7 mouse cellular contexts compared by ENCODE assay signal in genomic region chr3:95905940-95906492, GRCm38 (mm10). TPM values are rescaled to one million over a fixed set of nuclear protein-coding genes. Genes with fewer than 3 reads are reported as not detected.
DNase-seq lines count a peak whose midpoint lies in the region; ATAC-seq and TF ChIP-seq lines count a peak whose summit lies in the region.

No protein-coding gene starts in this region.

- peaks cover 42% of the 10 kb centered on the region for H3K4me1 ChIP-seq in lung, embryonic 15.5 days
- peaks cover 15% of the 10 kb centered on the region for H3K4me1 ChIP-seq in olfactory bulb, adult 2 months (ENCODE audit: control insufficient read depth, insufficient read depth, low read length)

- DNase-seq in urinary bladder, postnatal 14 days (ENCODE audit: low spot score) = peak; percentile 54
- DNase-seq in urinary bladder, adult 2 months (ENCODE audit: low spot score) = no peak
- DNase-seq in adrenal gland, postnatal 36 days = peak; percentile 57 to 73
- peak; percentile 66 for DNase-seq in forelimb bud, embryonic 11.5 days (ENCODE audit: low read depth, low spot score)
- peak; percentile 56 for DNase-seq in kidney, adult 18-20 months

- peak overlapping the region; percentile 66 for H3K4me2 ChIP-seq in lung, embryonic 15.5 days

- no peak for ATAC-seq in lung, embryonic 15.5 days (ENCODE audit: borderline replicate concordance, extremely low read depth, low FRiP score, low TSS enrichment)

- H3K9me3 ChIP-seq in lung, embryonic 15.5 days = no peaks in the 10 kb centered on the region

- no peak overlapping the region; the same call in 1 of the 2 replicates for H3K9ac ChIP-seq in lung, embryonic 15.5 days

- no peak for TF ChIP-seq POLR2A in olfactory bulb, adult 2 months (IDR thresholded peaks at IDR 0.05; ENCODE audit: insufficient read depth, low read depth, low read length)

- H3K27ac ChIP-seq in lung, embryonic 15.5 days = 0 out of 2 replicates have a peak overlapping the region, but pooled peaks have one; percentile 53
- no peak overlapping the region for H3K27ac ChIP-seq in olfactory bulb, adult 2 months (ENCODE audit: insufficient read depth, low read depth, low read length)

- under 1% methylated on average over 12 of the region's 12 CpGs for WGBS in lung, embryonic 15.5 days
- WGBS in olfactory bulb, adult 2 months = under 1% methylated on average over 12 of the region's 12 CpGs

- H3K27me3 ChIP-seq in lung, embryonic 15.5 days = peaks cover 20% of the 10 kb centered on the region

- peak overlapping the region; percentile 33 for H3K4me3 ChIP-seq in lung, embryonic 15.5 days
- no peak overlapping the region for H3K4me3 ChIP-seq in olfactory bulb, adult 2 months (ENCODE audit: insufficient read depth, low read depth, low read length)

- peak; percentile 33; the same call in 1 of the 2 replicates for TF ChIP-seq CTCF in olfactory bulb, adult 2 months (IDR thresholded peaks at IDR 0.05; ENCODE audit: insufficient read depth, low read depth, low read length)

- H3K36me3 ChIP-seq in lung, embryonic 15.5 days = no peaks in the 10 kb centered on the region

RNA-seq across cellular contexts. Expression of gene Car14, which starts 1.5 kb away (rescaled TPM):
- polyA plus RNA-seq in urinary bladder, adult 2 months (2012; rRNA removed) = 14.7 and 17.0 TPM in 2 replicates
- total RNA-seq in adrenal gland, postnatal 36 days (2021) = 1 to 10 TPM; 1.3 to 1.6 TPM
- polyA plus RNA-seq in lung, embryonic 15.5 days (2015; fragmentation: Nextera tagmentation; extraction: Ambion mirVana) = 11.6 and 11.9 TPM in 2 replicates
- not detected in 2 replicates for polyA plus RNA-seq in olfactory bulb, adult 2 months (2012; ENCODE audit: insufficient read depth, insufficient read length, low replicate concordance, missing spikeins)

RNA-seq across cellular contexts. Expression of gene Aph1a, which starts 12.2 kb away (rescaled TPM):
- 84.0 and 96.2 TPM in 2 replicates for polyA plus RNA-seq in urinary bladder, adult 2 months (2012; rRNA removed)
- 100 to 1,000 TPM; 108 to 138 TPM for total RNA-seq in adrenal gland, postnatal 36 days (2021)
- polyA plus RNA-seq in lung, embryonic 15.5 days (2015; fragmentation: Nextera tagmentation; extraction: Ambion mirVana) = 37.9 and 47.4 TPM in 2 replicates
- not detected in 2 replicates for polyA plus RNA-seq in olfactory bulb, adult 2 months (2012; ENCODE audit: insufficient read depth, insufficient read length, low replicate concordance, missing spikeins)

RNA-seq across cellular contexts. Expression of gene BC028528, which starts 14.2 kb away (rescaled TPM):
- 28.6 and 30.4 TPM in 2 replicates for polyA plus RNA-seq in urinary bladder, adult 2 months (2012; rRNA removed)
- total RNA-seq in adrenal gland, postnatal 36 days (2021) = 10 to 100 TPM in 1 of 2 experiments, 1 to 10 TPM in 1; 8.4 to 11.3 TPM
- polyA plus RNA-seq in lung, embryonic 15.5 days (2015; fragmentation: Nextera tagmentation; extraction: Ambion mirVana) = 69.8 and 76.9 TPM in 2 replicates
- not detected in 2 replicates for polyA plus RNA-seq in olfactory bulb, adult 2 months (2012; ENCODE audit: insufficient read depth, insufficient read length, low replicate concordance, missing spikeins)

RNA-seq across cellular contexts. Expression of gene Anp32e, which starts 23.0 kb away (rescaled TPM):
- 53.4 and 78.9 TPM in 2 replicates for polyA plus RNA-seq in urinary bladder, adult 2 months (2012; rRNA removed)
- total RNA-seq in adrenal gland, postnatal 36 days (2021) = 10 to 100 TPM; 91.6 to 99.3 TPM
- polyA plus RNA-seq in lung, embryonic 15.5 days (2015; fragmentation: Nextera tagmentation; extraction: Ambion mirVana) = 222 and 233 TPM in 2 replicates
- polyA plus RNA-seq in olfactory bulb, adult 2 months (2012; ENCODE audit: insufficient read depth, insufficient read length, low replicate concordance, missing spikeins) = 541 and 1,043 TPM in 2 replicates

RNA-seq across cellular contexts. Expression of gene Ciart, which starts 24.0 kb away (rescaled TPM):
- 37.5 and 49.5 TPM in 2 replicates for polyA plus RNA-seq in urinary bladder, adult 2 months (2012; rRNA removed)
- 1 to 10 TPM; 2.2 to 3.2 TPM for total RNA-seq in adrenal gland, postnatal 36 days (2021)
- 4.9 and 5.2 TPM in 2 replicates for polyA plus RNA-seq in lung, embryonic 15.5 days (2015; fragmentation: Nextera tagmentation; extraction: Ambion mirVana)
- polyA plus RNA-seq in olfactory bulb, adult 2 months (2012; ENCODE audit: insufficient read depth, insufficient read length, low replicate concordance, missing spikeins) = not detected in 2 replicates

Comparison
In these comparisons a context has a peak if more than half of its experiments do, and no peak if none do; other contexts are left out.
1. RNA of gene Car14, which starts 1.5 kb away (polyA plus RNA-seq): 14.7 to 17.0 TPM in urinary bladder, adult 2 months and 11.6 to 11.9 TPM in lung, embryonic 15.5 days; not detected in olfactory bulb, adult 2 months; every median in the first group is over 10 times any median in the second.
2. RNA of gene Aph1a, which starts 12.2 kb away (polyA plus RNA-seq): 84.0 to 96.2 TPM in urinary bladder, adult 2 months and 37.9 to 47.4 TPM in lung, embryonic 15.5 days; not detected in olfactory bulb, adult 2 months; every median in the first group is over 10 times any median in the second.
3. RNA of gene BC028528, which starts 14.2 kb away (polyA plus RNA-seq): 69.8 to 76.9 TPM in lung, embryonic 15.5 days and 28.6 to 30.4 TPM in urinary bladder, adult 2 months; not detected in olfactory bulb, adult 2 months; every median in the first group is over 10 times any median in the second.